Mouse (Mus musculus): ENCODE measurements at regions not wholly inside any gene's neighbourhood (a gene's known extent, or its start where the extent isn't known, plus 50 kb on each side); places are given as distances from the start of the nearest gene placed in this dataset.

- TF ChIP-seq CTCF (conservative IDR thresholded peaks at IDR 0.05; ENCODE audit: low read length) (no peak), POU5F1 (IDR thresholded peaks at IDR 0.05; ENCODE audit: borderline replicate concordance, low read length) (no peak), NANOG (IDR thresholded peaks at IDR 0.05; ENCODE audit: borderline replicate concordance, low read length) (no peak)
These were observed 132.1 kb downstream of the Cand1 start for GRCm38 (mm10) chr10:119107728-119108127.

Data from E14TG2a.4 (cell line).